Mouse (Mus musculus) fat pad, adult 2 months (tissue): ENCODE data around the gene Il1rl2.
"Not testable (repeated sequence)": the region's sequence is repeated elsewhere in the genome, so short reads cannot be mapped to it uniquely, and the experiment has no call there.

Experiments
- DNase-seq: peaks from one replicate; pipeline ENCODE4 v3.0.0-alpha.2; 2011; ENCODE audit warnings: low read depth, low spot score; ENCODE audit errors: extremely low read depth

Il1rl2 gene

DNA sequence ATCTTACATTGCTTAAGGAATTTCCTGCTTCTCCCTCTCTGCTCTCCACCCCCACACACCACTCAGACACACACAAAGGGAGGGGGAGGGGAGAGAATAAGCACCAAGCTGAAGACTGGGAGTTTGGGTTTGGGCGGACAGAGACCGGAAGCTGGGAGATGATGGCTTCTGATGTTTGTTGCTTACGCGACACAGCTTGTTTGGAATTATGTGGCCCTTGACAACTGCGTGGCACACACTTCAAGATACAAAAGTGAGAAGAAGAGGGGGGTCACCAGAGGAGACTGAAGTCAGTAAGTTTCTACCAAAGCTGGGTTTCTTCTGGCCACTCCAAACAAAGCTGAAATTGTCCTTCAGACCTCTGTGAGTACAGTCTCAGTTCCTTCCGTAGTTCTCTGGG, at the start of gene Il1rl2:
Gene Il1rl2 (plus strand): TSS at position 154 of the 400 bp plus-strand sequence.
- DNase-seq: no peak

GRCm38 (mm10) chr1:40275285-40276013, 49.0 kb upstream of the Il1rl2 start:
- DNase-seq: no peak

DNA sequence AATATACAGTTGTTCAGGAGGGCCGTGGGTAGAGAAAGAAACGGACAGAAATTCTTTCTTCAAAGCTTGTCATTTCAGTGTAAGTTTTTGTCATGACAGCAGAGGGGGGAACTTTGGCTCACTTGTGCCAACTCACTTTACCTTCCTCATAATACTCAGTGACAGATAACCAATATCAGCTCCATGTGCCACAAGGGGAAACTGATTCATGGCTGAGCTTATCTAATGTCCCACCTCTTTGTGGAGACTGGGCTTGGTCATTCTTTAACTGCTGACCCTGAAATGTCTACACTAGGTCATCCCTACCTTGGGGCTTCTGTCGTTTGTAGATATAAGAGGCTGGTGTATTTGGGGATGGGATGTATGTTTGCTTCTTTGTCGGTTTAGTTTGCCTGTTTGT, 46.5 kb upstream of the Il1rl2 start:
- no peak for DNase-seq

DNA sequence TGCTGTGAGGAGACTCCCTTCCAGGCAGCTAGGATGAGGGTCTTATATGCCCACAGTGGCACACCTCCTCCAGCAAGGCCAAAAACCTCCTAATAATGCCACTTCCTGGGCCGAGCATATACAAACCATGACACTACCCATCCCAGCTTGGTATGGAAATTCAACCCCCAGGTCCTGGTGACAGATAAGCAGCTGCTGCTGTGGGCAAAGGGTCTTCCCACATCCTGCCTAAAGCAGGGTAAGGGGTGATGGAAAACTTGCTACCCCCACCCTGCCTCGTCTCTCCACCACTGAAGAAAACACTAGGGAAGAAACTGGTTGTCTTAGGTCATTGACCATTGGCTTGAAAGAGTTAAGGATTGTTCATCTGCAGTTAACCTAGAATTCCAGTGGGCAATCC, 45.7 kb upstream of the Il1rl2 start:
- DNase-seq: no peak

- DNase-seq: no peak
Observed at GRCm38 (mm10) chr1:40279182-40279743, 45.1 kb upstream of the Il1rl2 start.

- DNase-seq: no peak
Observed at GRCm38 (mm10) chr1:40281950-40282349, 42.5 kb upstream of the Il1rl2 start.

GRCm38 (mm10) chr1:40282394-40282793, 42.0 kb upstream of the Il1rl2 start:
- DNase-seq: no peak

DNA sequence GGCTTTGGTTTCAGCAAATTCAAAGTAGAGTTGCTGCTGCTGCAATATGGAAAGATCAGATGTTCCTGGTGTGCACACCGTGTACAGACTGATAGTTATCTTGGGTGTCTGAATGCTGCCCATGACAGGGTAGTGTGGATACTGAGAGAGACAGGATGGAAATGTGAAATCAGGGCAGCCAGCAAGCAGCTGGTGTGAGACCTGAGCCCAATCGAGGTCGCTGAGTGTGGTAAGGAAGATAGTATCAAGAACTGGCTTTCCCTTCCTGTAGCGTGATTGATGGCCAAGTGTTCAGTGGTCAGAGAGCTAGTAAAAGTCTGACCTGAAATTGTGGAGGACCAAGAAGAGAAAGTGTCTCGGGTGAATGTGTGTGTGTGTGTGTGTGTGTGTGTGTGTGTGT, 40.4 kb upstream of the Il1rl2 start:
- DNase-seq: no peak

GRCm38 (mm10) chr1:40290489-40291255, 33.7 kb upstream of the Il1rl2 start:
- DNase-seq: no peak

DNA sequence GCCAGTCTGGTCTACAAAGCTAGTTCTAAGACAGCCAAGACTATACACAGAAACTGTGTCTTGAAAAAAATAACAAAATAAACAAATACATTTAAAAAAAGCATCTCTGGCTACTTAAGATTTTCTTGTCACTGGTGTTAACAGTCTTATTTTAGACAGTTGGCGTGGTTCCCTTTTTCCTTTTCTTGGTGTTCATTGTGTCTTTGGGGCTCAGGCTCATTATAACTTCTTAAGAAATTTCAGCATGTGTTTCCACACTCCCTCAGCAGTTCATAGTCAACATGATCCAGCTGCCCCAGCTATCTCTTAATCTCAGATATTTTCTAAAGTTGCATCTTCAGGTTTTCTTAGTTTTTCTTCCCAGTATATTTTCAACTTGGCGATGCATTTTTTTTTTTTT, 32.2 kb upstream of the Il1rl2 start:
- no peak for DNase-seq

GRCm38 (mm10) chr1:40293891-40294290, 30.5 kb upstream of the Il1rl2 start:
- DNase-seq: no peak

DNA sequence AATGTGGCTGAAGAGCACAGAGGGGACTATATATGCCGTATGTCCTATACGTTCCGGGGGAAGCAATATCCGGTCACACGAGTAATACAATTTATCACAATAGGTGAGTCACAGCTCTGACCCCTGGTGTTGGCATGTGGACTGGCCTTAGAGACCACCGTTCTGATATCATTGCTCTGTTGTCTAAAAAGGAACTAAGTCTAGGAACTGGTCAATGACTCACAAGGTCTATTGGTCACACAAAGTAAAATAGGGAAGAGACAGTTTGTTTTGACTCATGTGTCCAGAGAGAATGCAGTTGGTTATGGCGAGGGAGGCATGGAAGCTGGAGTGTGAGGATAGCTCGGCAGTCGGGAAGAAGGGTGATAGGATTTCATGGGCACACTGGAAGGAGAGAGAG, 29.6 kb upstream of the Il1rl2 start:
- DNase-seq: no peak

DNA sequence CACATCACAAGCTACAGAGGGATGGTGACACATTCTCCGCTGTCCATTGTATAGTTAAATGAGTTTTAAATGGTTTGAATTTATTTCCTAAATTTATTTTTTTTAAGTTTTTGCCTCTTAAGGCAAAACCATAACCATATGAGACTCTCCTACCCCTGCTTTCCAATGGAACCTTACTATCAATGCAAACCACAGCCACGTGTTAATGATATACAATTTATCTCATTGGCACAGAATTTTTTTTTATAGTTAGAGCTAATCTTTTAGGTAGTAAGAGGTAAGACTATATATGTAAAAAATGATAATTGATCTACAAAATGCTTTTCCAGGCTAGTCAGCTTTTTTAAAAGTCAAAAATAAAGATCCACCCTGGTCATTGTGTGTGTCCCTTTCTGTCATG, 26.4 kb upstream of the Il1rl2 start:
- no peak for DNase-seq

- no peak for DNase-seq
Observed at GRCm38 (mm10) chr1:40303179-40303866, 21.1 kb upstream of the Il1rl2 start.

GRCm38 (mm10) chr1:40304321-40304720, 20.1 kb upstream of the Il1rl2 start:
- DNase-seq: not testable (repeated sequence)

GRCm38 (mm10) chr1:40306111-40306510, 18.3 kb upstream of the Il1rl2 start:
- DNase-seq: no peak

DNA sequence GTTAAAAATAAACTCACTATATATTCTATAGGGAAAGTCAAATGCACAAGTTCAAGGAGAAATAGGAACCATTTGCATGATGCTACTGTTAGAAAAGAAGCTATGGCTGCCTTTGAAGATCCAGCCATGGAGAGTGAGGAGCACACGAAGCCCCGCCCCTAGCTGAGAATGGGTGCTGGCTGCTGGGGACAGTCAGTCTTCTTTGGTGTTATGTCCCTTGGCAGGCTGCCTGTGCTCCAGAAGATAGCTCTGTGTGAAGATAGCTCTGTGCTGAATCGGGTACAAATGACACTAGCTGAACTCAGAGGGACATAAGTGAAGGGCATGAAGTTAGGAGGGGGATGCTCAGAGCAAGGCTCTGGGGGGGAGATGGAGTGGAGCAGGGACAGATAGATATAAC, 13.3 kb upstream of the Il1rl2 start:
- DNase-seq: no peak

- peak; percentile 28 for DNase-seq
Observed at GRCm38 (mm10) chr1:40311625-40312024, 12.8 kb upstream of the Il1rl2 start.

- no peak for DNase-seq
Observed at GRCm38 (mm10) chr1:40314016-40314415, 10.4 kb upstream of the Il1rl2 start.

DNA sequence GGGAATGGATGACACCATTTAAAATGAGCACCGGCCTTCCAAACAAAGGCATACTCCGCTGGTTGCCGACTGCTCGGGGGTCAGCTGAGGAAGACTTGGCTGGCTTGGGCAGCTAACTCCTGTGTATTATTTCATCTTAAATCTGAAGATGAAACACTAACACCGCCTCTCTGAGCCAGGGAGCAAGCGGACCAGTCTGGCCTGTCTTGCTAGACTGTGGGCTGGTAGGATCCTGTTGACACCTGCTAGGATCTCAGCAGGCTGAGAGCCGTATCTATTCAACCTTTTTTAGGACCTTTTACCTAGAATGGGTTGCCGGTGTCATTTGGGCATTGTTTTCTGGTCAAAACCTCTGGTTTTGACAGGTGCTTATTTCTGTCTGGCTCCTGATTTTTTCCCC, 6.8 kb upstream of the Il1rl2 start:
- DNase-seq: peak; percentile 42

GRCm38 (mm10) chr1:40321824-40322223, 2.6 kb upstream of the Il1rl2 start:
- DNase-seq: no peak

DNA sequence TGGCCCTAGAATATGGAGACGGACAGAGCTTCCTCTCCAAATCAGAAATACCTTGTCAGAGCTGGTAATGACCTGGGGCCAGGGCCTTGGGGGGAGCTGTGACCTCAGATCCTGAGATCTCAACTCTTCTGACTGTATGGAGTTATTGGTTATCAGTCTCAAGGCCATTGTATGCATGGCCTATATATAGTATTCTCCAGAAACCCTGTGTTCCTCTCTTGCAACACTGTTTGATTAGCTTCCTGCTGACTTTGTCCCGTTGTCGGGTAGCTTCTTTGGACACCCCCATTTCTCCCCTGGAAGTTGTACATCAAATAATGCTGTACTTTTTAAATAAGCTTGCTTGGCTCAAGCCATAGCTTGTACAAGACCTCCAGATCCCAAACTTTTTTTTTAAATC, 1.9 kb upstream of the Il1rl2 start:
- no peak for DNase-seq
